Mouse (Mus musculus) 416B (cell line): ENCODE data around the gene Vezf1.
A peak's percentile ranks its signal among the peaks of the same experiment; 100 is the strongest.
"Not testable (repeated sequence)": the region's sequence is repeated elsewhere in the genome, so short reads cannot be mapped to it uniquely, and the experiment has no call there.

Source experiments
- DNase-seq: peaks from one replicate; pipeline ENCODE4 v3.0.0; 2011; ENCODE audit warnings: low read depth

Gene Vezf1

GRCm38 (mm10) chr11:88067586-88068410, at the start of gene Vezf1:
Vezf1 (plus strand) TSS chr11:88068279.
- DNase-seq: peak; percentile 85

DNA sequence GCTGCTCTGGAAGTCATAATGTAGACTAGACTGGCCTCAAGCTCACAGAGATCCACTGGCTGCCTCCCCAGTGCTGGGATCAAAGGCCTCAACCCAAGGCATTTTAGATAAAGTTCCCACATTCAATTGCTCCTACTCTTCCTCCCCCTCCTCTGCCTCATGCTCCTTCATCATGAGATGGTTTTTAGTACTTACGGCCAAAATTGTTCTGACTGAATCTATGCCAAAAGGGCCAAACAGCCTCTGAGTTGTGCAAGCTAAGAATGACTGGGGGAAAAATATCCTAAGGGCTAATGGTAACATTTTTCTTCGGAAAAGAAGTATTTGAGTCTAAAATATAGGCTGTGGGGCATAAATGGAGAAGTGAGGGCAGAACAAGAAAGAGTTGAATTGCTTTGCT, 44.1 kb upstream of the Vezf1 start:
- no peak for DNase-seq

DNA sequence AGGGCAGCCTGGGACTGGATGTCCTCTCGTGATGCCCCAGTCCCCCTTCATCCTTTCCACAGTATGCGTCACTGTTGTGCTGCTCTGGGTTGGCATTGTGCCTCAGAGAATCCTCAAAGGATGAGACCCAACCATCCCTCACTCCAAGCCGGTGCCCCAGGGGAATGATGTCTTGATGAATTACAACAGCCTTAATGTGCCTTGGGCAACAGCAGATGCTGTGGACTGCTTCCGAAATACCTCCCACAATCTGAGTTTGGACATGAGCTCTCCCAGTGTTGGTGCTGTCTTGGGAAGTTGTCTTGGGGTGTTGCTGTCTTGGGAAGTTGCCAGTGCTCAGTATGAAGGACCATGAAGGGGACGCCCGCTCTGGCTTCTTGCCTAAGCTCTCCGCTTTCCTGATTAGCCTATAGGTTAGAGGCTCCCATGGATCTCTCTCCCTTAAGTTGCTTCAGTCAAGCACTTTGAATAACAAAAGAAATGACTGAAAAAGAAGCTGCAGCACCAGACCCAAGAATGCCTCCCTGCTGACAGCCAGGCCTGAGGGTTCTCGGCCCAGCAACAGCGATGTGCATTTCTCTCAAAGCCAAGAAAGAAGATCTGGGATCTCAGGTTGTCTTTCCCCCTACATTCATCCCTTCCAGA, 40.6 kb upstream of the Vezf1 start:
- DNase-seq: no peak

- DNase-seq: no peak
Observed at GRCm38 (mm10) chr11:88028193-88028684, 39.8 kb upstream of the Vezf1 start.

DNA sequence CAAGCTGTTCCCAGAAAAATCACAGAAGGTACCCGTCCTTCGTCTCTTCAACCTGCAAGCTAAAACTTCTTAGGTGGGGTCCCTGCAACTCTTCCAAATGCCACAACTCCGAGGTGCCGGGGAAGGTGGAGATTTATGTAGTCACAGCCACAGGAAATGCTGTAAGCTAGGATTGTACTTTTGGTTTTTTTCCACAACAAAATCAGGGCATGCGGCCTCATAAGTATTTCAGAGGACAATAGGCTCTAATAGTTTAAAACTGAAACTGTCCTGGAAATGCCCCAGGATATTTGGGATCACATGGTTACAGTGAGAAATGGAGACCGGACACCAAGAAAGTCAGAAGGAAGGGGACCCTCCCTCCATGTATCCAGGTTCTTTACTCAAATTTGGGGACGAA, 37.9 kb upstream of the Vezf1 start:
- no peak for DNase-seq

GRCm38 (mm10) chr11:88030836-88031235, 37.2 kb upstream of the Vezf1 start:
- no peak for DNase-seq

DNA sequence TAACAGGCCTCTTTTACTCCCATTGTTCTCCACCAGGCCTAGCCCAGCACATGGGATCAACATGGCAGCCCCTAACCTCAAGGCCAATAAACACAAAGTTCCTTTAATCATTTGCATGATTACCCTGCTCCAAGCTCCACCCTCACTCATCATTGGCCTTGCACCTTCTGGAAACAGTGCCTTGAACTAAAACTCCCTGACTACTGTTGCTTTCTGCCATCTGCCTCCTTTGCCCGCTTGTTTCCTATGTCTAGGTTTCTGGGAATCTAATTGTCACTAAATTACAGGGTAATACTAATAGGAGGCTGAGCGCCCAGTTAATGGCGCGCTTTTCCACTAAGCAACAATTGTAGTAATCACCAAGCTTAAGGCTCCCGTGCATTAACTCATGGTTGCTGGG, 36.3 kb upstream of the Vezf1 start:
- no peak for DNase-seq

GRCm38 (mm10) chr11:88035970-88036369, 32.1 kb upstream of the Vezf1 start:
- DNase-seq: no peak

- no peak for DNase-seq
Observed at GRCm38 (mm10) chr11:88036761-88037251, 31.3 kb upstream of the Vezf1 start.

DNA sequence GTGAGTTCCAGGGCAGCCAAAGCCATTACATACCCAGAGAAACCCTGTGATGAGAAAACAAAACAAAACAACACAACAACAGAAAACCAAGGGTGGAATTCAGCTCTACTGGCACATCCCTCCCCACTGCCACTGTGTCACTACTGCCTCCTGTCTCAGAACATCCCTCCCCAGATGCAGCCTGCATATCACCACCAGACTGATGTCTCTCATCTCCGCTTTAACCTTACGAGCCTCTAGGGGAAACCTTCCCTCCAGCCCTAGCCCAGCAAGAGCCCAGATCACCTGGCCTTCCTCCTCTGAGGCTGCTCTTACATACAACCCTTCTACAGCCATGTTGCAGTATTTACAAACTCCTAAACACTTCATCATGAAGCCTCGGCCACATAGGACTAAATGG, 30.7 kb upstream of the Vezf1 start:
- no peak for DNase-seq

DNA sequence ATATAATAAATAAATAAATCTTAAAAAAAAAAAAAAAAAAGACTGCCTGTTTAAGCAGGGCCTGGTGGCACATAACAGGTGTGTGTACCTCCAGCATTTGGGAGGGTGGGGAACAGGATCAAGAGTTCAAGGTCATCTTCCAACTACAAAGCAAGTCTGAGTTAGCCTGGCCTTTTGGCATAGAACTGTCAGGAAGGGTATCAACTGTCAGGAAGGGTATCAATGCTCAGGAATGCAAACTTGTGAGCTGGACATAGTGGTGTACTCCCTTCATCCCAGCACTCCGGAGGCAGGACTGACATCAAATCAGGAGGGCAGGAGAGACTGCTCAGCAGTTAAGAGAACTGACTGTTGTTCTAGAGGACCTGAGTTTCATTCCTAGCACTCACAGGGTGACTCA, 29.0 kb upstream of the Vezf1 start:
- no peak for DNase-seq

DNA sequence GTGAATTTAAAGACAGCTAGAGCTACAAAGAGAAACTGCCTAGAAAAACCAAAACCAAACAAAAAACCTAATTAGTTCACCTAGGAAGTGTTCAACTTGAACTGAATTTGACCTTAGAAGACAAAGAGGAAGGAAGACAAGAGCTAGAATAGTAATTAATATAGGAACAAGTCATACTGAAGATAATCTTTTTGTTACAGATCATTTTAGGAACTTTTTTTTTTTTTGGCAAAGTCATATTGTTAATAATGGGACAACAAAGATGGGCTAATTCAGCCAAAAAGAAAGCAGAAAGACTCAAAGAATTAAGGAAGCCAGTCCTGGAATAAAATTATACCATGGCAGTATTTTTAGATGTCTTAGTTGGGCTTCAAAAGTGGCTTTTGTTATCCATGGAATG, 23.8 kb upstream of the Vezf1 start:
- peak; percentile 20 for DNase-seq

- not testable (repeated sequence) for DNase-seq
Observed at GRCm38 (mm10) chr11:88045159-88045558, 22.9 kb upstream of the Vezf1 start.

DNA sequence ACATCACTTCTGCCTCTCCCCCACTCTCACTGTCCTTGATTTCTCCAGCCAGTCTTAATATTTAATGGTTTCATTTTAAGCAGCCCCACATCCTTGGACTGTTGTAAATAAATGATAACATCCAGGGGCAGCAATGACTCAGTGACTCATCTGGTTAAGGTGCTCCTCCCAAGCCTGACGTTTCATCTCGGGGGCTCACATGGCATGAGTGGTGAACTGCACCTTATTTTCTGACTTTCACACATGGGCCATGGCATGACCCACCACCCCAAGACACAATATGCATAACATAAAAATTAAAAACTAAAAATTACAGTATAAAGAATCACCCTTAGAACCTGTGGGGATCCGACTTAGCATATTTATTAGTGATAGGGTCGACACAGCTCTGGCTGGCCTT, 22.2 kb upstream of the Vezf1 start:
- peak; percentile 85 for DNase-seq

- DNase-seq: peak; percentile 88
Observed at GRCm38 (mm10) chr11:88046323-88046937, 21.6 kb upstream of the Vezf1 start.

- peak; percentile 99 for DNase-seq
Observed at GRCm38 (mm10) chr11:88046944-88047794, 20.9 kb upstream of the Vezf1 start, which contains the start of gene Srsf1. Srsf1 (plus strand) TSS chr11:88047373.

DNA sequence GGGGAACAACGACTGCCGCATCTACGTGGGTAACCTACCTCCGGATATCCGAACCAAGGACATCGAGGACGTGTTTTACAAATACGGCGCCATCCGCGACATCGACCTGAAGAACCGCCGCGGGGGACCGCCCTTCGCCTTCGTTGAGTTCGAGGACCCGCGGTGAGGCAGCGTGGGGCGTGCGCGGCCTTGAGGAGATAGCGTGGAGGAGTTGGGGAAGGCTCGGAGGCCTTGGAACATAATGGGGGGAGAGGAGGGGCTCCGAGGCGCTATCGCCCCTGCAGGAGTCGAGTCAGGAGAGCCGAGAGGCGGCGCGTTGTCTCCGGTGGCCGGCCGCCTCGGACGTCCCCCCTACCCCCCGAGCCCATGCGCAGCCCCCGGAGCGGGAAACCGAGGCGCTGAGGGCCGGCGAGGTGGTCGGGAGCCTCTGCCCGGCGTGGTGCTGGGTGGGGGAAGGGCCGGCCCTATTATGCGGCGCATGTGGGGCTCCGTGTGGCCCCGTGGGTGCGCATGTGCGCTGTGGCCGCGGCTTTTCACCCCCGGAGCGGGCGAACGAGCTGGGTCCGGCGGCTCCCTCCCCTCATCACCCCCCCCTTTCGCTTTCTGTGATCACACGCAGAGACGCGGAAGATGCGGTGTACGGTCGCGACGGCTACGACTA, 20.1 kb upstream of the Vezf1 start:
- peak; percentile 67 for DNase-seq

- peak; percentile 66 for DNase-seq
Observed at GRCm38 (mm10) chr11:88048961-88049670, 19.0 kb upstream of the Vezf1 start.

GRCm38 (mm10) chr11:88049732-88050131, 18.3 kb upstream of the Vezf1 start:
- no peak for DNase-seq

DNA sequence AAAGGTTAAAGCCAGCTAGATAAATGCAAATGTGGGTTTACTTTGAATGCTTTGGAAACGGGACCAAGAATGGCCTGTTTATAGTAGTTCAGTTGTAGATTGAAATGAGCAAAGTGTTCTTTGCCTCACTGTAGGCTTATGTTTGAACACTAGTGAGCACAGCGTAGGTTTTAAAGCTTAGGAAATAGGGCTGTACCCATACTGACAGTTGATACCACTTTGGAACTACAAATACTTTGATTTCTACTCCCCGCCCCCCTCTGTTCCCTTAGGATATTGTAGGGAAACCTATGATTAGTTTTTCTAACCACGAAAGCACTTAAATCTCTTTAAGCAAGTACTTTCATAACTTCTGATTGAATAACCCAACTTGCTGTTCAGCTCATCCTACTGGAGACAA, 15.4 kb upstream of the Vezf1 start:
- peak; percentile 13 for DNase-seq

DNA sequence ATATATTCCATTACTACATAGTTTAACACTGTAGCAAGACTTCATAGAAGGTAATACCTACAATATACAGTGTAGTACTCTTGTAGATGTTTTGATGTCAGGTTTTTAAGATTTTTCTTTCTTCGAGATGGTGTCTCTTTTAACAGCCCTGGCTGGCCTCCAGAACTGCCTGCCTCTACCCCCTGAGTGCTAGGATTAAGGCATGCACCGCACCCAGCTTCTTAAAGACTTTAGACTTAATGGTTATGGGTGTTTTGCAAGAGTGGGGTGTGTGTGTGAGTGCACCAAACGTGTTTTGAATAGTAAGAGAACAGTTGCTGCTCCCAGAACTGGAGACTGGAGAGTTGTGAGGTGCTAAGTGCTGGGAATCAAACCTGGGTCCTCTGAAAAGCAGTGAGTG, 14.3 kb upstream of the Vezf1 start:
- no peak for DNase-seq
